Mouse (Mus musculus) intestine, postnatal 0 days (tissue): ENCODE measurements around the gene Nfasc. TPM values are rescaled to one million over a fixed set of nuclear protein-coding genes. Genes with fewer than 3 reads are reported as not detected.

Experiments used
- ATAC-seq: fragments of 200-750 bp; cut with Nextera tagmentation; 2 replicates; pipeline ENCODE4 v1.8.0; 2017; ENCODE audit warnings: mild to moderate bottlenecking, moderate TSS enrichment, moderate library complexity
- H3K27ac ChIP-seq: fragments of 300-500 bp; sonication (generic); 2 replicates; pipeline ENCODE4 v1.5.1; 2014; ENCODE audit warnings: mild to moderate bottlenecking, low read depth, low read length, moderate library complexity
- H3K27me3 ChIP-seq: fragments of 300-500 bp; sonication (generic); replicated peaks from 2 replicates; pipeline ENCODE4 v1.6.1; 2014; ENCODE audit warnings: low read length, mixed read lengths; ENCODE audit not compliant: control insufficient read depth, insufficient read depth
- H3K36me3 ChIP-seq: fragments of 300-500 bp; sonication (generic); 2 replicates; pipeline ENCODE4 v1.6.1; 2014; ENCODE audit warnings: mild to moderate bottlenecking, moderate library complexity; ENCODE audit not compliant: control insufficient read depth, insufficient read depth
- H3K4me1 ChIP-seq: fragments of 300-500 bp; sonication (generic); replicated peaks from 2 replicates; pipeline ENCODE4 v1.6.1; 2014; ENCODE audit warnings: antibody characterized with exemption, low read length, mixed read lengths; ENCODE audit not compliant: control insufficient read depth, insufficient read depth
- H3K4me2 ChIP-seq: fragments of 300-500 bp; sonication (generic); replicated peaks from 2 replicates; pipeline ENCODE4 v1.6.1; 2014; ENCODE audit warnings: low read depth, mild to moderate bottlenecking, moderate library complexity
- H3K4me3 ChIP-seq: fragments of 300-500 bp; sonication (generic); 2 replicates; pipeline ENCODE4 v1.5.1; 2014; ENCODE audit warnings: low read depth, low read length
- H3K9ac ChIP-seq: fragments of 300-500 bp; sonication (generic); 2 replicates; pipeline ENCODE4 v1.6.1; 2014; ENCODE audit warnings: mild to moderate bottlenecking, low read depth, low read length
- H3K9me3 ChIP-seq: fragments of 300-500 bp; sonication (generic); 2 replicates; pipeline ENCODE4 v1.6.1; 2016; ENCODE audit warnings: mixed run types; ENCODE audit not compliant: control insufficient read depth
- CTCF ChIP-seq: sonication (generic); IDR thresholded peaks from 2 replicates; pipeline ENCODE4 v1.5.1; 2016; ENCODE audit warnings: low read depth, mild to moderate bottlenecking, control low read depth, antibody characterized with exemption, moderate library complexity
- WGBS: fragments of 180-500 bp; shearing (Covaris S2); extraction: QIAGEN DNeasy Blood & Tissue Kit; methylation state at CpG from one replicate; pipeline ENCODE4 v1.1.7; 2014; 5-methylcytosine and 5-hydroxymethylcytosine counted together
- polyA plus RNA-seq: library from polyadenylated mRNA; unstranded; fragments of >200 nt; fragmentation: Nextera tagmentation; extraction: Ambion mirVana; gene quantifications from 2 replicates; pipeline ENCODE4 v1.2.1, GENCODE M21; 2015

The Nfasc gene
- polyA plus RNA-seq, 1 experiment from 2014 or later, result 0.83 TPM

DNA sequence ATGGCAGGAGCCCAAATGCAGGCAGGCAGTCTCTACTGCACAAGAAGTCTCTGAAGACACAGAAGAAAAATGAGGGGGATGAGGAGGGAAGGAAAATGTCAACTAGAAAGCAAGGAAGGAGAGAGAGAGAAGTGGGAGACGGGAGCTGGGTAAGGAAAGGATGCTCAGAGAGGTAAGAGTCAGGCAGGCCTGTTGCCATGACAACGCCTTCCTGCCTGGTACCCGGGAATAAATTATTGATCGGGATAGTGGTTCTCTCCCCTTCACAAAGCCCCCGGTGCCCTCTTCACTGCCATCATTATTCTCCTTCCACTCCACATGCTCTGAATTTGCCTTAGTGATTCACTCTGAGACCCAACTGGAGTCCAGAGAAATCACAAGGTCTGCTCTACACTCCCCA lies 23.4 kb downstream of the Nfasc start:
- WGBS, result 62% methylated on average over 5 of the region's 5 CpGs

GRCm38 (mm10) chr1:132715044-132715443 lies 26.6 kb downstream of the Nfasc start:
- no peaks in the 10 kb centered on the region for H3K9me3 ChIP-seq
- no peak overlapping the region for H3K27ac ChIP-seq
- no peak for ATAC-seq
- WGBS, result 88% methylated on average over 9 of the region's 9 CpGs
- H3K4me2 ChIP-seq, result no peak overlapping the region
- TF ChIP-seq CTCF, result no peak
- no peak overlapping the region for H3K4me3 ChIP-seq
- H3K27me3 ChIP-seq, result no peaks in the 10 kb centered on the region
- H3K9ac ChIP-seq, result no peak overlapping the region
- H3K36me3 ChIP-seq, result no peaks in the 10 kb centered on the region
- H3K4me1 ChIP-seq, result no peaks in the 10 kb centered on the region

More for the DNA sequence above, 23.4 kb downstream of the Nfasc start:
- H3K36me3 ChIP-seq, result no peaks in the 10 kb centered on the region
- H3K27me3 ChIP-seq, result no peaks in the 10 kb centered on the region
- no peak overlapping the region for H3K9ac ChIP-seq
- ATAC-seq, result no peak
- no peak overlapping the region for H3K4me3 ChIP-seq
- no peaks in the 10 kb centered on the region for H3K9me3 ChIP-seq
- no peaks in the 10 kb centered on the region for H3K4me1 ChIP-seq
- H3K27ac ChIP-seq, result no peak overlapping the region
- H3K4me2 ChIP-seq, result no peak overlapping the region
- no peak for TF ChIP-seq CTCF

GRCm38 (mm10) chr1:132709419-132709818 lies 32.2 kb downstream of the Nfasc start:
- TF ChIP-seq CTCF, result no peak
- no peak overlapping the region for H3K9ac ChIP-seq
- ATAC-seq, result no peak
- H3K4me1 ChIP-seq, result no peaks in the 10 kb centered on the region
- no peak overlapping the region for H3K4me2 ChIP-seq
- no peak overlapping the region for H3K4me3 ChIP-seq
- no peaks in the 10 kb centered on the region for H3K36me3 ChIP-seq
- 60% methylated on average over 5 of the region's 5 CpGs for WGBS
- H3K27ac ChIP-seq, result no peak overlapping the region
- H3K27me3 ChIP-seq, result no peaks in the 10 kb centered on the region
- H3K9me3 ChIP-seq, result no peaks in the 10 kb centered on the region

DNA sequence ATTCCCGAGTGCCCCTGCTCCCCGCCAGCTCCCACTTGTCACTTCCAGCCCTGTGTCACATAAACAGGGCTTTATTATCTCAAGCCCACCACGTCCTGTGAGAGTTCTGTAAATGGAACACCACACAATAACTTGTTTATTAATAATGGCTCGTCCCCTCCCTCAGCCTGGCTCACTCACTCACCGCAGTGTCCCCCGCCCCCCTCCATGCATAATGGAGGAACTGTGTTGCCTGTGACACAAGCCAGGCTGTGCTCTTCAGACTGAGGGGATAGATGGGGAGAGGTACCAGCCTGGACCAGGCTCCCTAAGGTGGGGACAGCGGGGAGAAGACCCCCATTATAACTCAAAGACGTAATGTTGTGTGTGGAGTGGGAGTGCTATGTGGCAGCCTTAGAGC lies 34.3 kb downstream of the Nfasc start:
- Histone ChIP-seq H3K27me3 (no peaks in the 10 kb centered on the region), H3K4me3 (no peak overlapping the region), H3K27ac (no peak overlapping the region), H3K4me2 (no peak overlapping the region), H3K36me3 (no peaks in the 10 kb centered on the region), H3K9me3 (no peaks in the 10 kb centered on the region), H3K4me1 (no peaks in the 10 kb centered on the region), H3K9ac (no peak overlapping the region)
- 53% methylated on average over 8 of the region's 8 CpGs for WGBS
- no peak for TF ChIP-seq CTCF
- no peak for ATAC-seq

DNA sequence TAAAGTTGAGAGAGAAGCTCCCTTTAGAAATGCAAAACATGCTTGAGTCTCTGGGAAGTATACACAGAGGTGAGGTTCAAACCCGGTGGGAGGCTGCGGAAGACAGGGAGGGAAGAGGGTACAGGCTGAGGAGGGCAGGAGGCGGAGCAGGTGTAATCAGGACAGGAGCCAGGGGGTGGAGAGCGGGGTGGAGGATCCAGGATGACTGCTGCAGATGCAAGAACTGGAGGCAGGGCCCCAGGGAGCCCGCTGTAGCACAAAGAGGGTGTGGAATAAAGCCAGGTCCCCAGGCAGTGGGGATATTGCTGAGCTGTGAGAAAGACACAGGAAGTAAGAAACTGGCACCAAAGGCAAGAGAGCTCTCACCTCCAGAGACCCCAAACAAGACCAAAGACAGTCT lies 38.1 kb downstream of the Nfasc start:
- H3K9me3 ChIP-seq, result no peaks in the 10 kb centered on the region
- WGBS, result 13% methylated on average over 5 of the region's 5 CpGs
- no peak for TF ChIP-seq CTCF
- H3K36me3 ChIP-seq, result no peaks in the 10 kb centered on the region
- no peak overlapping the region for H3K27ac ChIP-seq
- H3K4me2 ChIP-seq, result no peak overlapping the region
- no peak for ATAC-seq
- no peaks in the 10 kb centered on the region for H3K27me3 ChIP-seq
- no peak overlapping the region for H3K9ac ChIP-seq
- H3K4me3 ChIP-seq, result no peak overlapping the region
- no peaks in the 10 kb centered on the region for H3K4me1 ChIP-seq

GRCm38 (mm10) chr1:132696926-132697325 lies 44.7 kb downstream of the Nfasc start:
- H3K4me1 ChIP-seq, result no peaks in the 10 kb centered on the region
- WGBS, result 76% methylated on average over 4 of the region's 4 CpGs
- H3K4me3 ChIP-seq, result no peak overlapping the region
- no peaks in the 10 kb centered on the region for H3K9me3 ChIP-seq
- no peak overlapping the region for H3K27ac ChIP-seq
- H3K36me3 ChIP-seq, result no peaks in the 10 kb centered on the region
- no peak overlapping the region for H3K9ac ChIP-seq
- no peaks in the 10 kb centered on the region for H3K27me3 ChIP-seq
- no peak for TF ChIP-seq CTCF
- no peak for ATAC-seq
- no peak overlapping the region for H3K4me2 ChIP-seq

DNA sequence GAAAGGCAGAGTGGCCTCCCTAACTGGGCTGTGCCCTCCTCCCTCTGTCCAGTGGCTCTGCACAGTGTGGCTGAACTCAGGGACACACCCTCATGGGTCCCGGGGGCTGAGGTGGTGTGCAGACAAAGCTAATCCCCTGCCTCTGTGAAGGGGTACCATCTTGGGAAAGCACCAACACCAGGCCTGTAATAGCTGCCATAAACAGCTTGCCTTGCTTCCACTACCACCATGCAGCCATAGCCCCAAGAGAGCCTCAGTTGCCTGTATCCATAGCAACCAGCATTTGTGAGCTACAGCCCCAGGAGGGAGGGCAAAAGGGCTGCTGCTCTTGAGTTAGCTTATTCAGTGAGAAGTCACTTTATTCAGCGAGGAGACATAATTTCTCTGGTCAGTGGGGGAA lies 45.4 kb downstream of the Nfasc start:
- ATAC-seq, result no peak
- Histone ChIP-seq H3K27me3 (no peaks in the 10 kb centered on the region), H3K9me3 (no peaks in the 10 kb centered on the region), H3K4me3 (no peak overlapping the region), H3K4me1 (no peaks in the 10 kb centered on the region), H3K4me2 (no peak overlapping the region), H3K9ac (no peak overlapping the region), H3K36me3 (no peaks in the 10 kb centered on the region), H3K27ac (no peak overlapping the region)
- TF ChIP-seq CTCF, result no peak
- 25% methylated on average over 2 of the region's 2 CpGs for WGBS
